Mouse (Mus musculus) midbrain, embryonic 15.5 days (tissue): ENCODE measurements around the gene Nol4l. TPM values are rescaled to one million over a fixed set of nuclear protein-coding genes. Genes with fewer than 3 reads are reported as not detected.
A peak's percentile ranks its signal among the peaks of the same experiment; 100 is the strongest.

Experiments used
- ATAC-seq: fragments of 200-750 bp; cut with Nextera tagmentation; replicated peaks from 2 replicates; pipeline ENCODE4 v1.8.0; 2017; ENCODE audit warnings: moderate TSS enrichment
- H3K27ac ChIP-seq: fragments of 300-500 bp; sonication (generic); 2 replicates; pipeline ENCODE4 v1.5.1; 2015; ENCODE audit warnings: mild to moderate bottlenecking, inconsistent platforms
- H3K27me3 ChIP-seq: fragments of 300-500 bp; sonication (generic); replicated peaks from 2 replicates; pipeline ENCODE4 v1.6.1; 2015; ENCODE audit warnings: inconsistent platforms
- H3K36me3 ChIP-seq: fragments of 300-500 bp; sonication (generic); replicated peaks from 2 replicates; pipeline ENCODE4 v1.6.1; 2015; ENCODE audit warnings: inconsistent platforms
- H3K4me1 ChIP-seq: fragments of 300-500 bp; sonication (generic); 2 replicates; pipeline ENCODE4 v1.6.1; 2015; ENCODE audit warnings: inconsistent platforms
- H3K4me2 ChIP-seq: fragments of 300-500 bp; sonication (generic); 2 replicates; pipeline ENCODE4 v1.6.1; 2015; ENCODE audit warnings: inconsistent platforms, mild to moderate bottlenecking, moderate library complexity
- H3K4me3 ChIP-seq: fragments of 300-500 bp; sonication (generic); 2 replicates; pipeline ENCODE4 v1.5.1; 2015; ENCODE audit warnings: mild to moderate bottlenecking, inconsistent platforms
- H3K9ac ChIP-seq: fragments of 300-500 bp; sonication (generic); 2 replicates; pipeline ENCODE4 v1.6.1; 2015; ENCODE audit warnings: mild to moderate bottlenecking, inconsistent platforms
- H3K9me3 ChIP-seq: fragments of 300-500 bp; sonication (generic); 2 replicates; pipeline ENCODE4 v1.6.1; 2016; ENCODE audit warnings: inconsistent platforms
- WGBS: fragments of 180-500 bp; shearing (Covaris S2); methylation state at CpG from one replicate; pipeline ENCODE4 v1.1.7; 2015; ENCODE audit warnings: mixed read lengths; 5-methylcytosine and 5-hydroxymethylcytosine counted together
- polyA plus RNA-seq: library from polyadenylated mRNA; unstranded; fragments of >200 nt; fragmentation: Nextera tagmentation; extraction: Ambion mirVana; gene quantifications from 2 replicates; pipeline ENCODE4 v1.2.1, GENCODE M21; 2015

The Nol4l gene
- polyA plus RNA-seq, 1 experiment from 2014 or later = 54.6 TPM

DNA sequence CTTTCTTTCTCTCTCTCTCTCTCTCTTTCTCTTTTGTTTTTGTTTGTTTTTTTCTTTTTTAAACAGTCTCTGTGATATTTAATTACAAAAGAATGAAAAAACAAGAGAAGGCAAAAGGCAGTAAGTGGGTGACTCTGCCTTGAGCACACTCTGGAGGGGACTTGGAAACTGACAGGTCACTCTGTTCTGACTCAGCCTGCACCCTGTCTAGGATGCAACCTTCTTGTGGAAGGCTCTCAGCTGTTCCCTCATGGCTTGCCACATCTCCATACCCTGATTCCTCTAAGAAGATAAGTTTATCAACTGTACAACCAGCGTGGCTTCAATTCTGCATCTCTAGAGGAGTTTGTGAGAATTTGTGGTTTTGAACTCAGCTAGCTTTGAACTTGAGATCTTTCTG, 62.4 kb downstream of the Nol4l start:
- no peak overlapping the region for H3K4me3 ChIP-seq
- no peak for ATAC-seq
- no peak overlapping the region for H3K27ac ChIP-seq
- no peaks in the 10 kb centered on the region for H3K9me3 ChIP-seq
- no peaks in the 10 kb centered on the region for H3K27me3 ChIP-seq
- H3K36me3 ChIP-seq = peaks cover 13% of the 10 kb centered on the region
- 82% methylated on average over 1 of the region's 1 CpGs for WGBS
- no peak overlapping the region for H3K4me2 ChIP-seq
- no peak overlapping the region for H3K9ac ChIP-seq
- peaks cover 12% of the 10 kb centered on the region for H3K4me1 ChIP-seq

DNA sequence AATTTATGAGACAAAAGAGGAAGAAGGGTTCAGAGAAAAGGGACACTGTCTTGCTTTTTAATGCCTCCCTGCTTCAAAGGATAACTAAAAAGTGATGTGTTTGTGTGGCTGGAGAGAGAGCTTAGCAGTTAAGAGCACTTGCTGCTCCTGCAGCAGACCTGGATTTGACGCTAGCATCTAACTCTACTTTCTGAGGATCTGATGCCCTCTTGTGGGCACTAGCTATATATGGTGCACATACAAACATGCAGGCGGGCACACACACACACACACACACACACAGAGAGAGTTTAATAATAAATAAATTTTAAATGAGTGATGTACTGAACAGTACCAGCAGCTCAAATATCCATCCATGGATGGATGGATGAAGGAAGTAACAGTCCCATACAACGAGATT, 66.5 kb downstream of the Nol4l start:
- Histone ChIP-seq H3K27ac (no peak overlapping the region), H3K9ac (no peak overlapping the region), H3K4me2 (no peak overlapping the region), H3K36me3 (peaks cover 13% of the 10 kb centered on the region), H3K4me1 (0 out of 2 replicates have a peak, but pooled peaks cover 4% of the 10 kb centered on the region), H3K27me3 (no peaks in the 10 kb centered on the region), H3K4me3 (no peak overlapping the region), H3K9me3 (no peaks in the 10 kb centered on the region)
- 69% methylated on average over 3 of the region's 3 CpGs for WGBS
- ATAC-seq = no peak

DNA sequence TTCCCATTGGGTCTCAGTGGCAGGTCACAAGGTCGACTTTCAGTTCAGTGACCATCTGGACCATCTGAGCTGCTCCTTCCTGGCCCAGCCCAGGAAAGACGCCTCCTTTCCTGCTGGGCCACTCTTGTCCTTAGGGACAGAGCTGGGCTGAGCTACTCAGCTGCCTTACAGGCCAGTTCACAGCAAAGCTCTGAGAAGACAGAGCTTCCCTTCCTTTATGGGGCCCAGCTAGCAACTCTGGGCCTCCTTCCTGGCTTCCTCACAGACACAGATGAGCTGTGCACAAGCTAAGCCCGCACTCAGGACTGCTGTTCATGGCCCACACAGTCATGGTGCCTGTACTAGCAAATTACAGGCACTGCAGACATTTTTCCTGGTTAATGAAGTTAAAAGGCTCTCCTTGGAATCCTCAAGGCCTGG, 71.7 kb downstream of the Nol4l start:
- 54% methylated on average over 3 of the region's 3 CpGs for WGBS
- Histone ChIP-seq H3K9ac (no peak overlapping the region), H3K4me2 (no peak overlapping the region), H3K27me3 (no peaks in the 10 kb centered on the region), H3K27ac (peak overlapping the region; percentile 61; the same call in 1 of the 2 replicates), H3K4me3 (no peak overlapping the region), H3K4me1 (peaks cover 15% of the 10 kb centered on the region; the same call in 1 of the 2 replicates), H3K36me3 (peaks cover 3% of the 10 kb centered on the region; the same call in 1 of the 2 replicates), H3K9me3 (no peaks in the 10 kb centered on the region)
- no peak for ATAC-seq

DNA sequence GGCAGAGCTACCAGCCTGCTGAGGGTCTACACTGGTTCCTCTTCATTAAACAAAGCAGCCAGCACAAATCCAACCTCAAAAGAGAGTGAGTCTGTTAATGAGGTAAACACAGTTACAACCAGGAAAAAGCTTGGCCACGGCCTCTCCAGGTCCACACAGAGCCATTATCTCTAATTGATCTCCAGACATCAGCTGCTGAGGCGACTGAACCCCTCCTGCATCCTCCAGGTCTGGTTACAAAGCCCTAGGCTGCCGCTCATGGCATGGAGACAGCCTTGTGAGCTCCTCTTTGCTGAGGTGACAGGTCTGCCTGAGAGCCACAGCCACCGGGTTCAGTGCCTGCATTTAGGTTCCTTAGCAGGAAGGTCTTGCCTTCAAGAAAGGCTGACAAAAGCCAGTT, 72.3 kb downstream of the Nol4l start:
- Histone ChIP-seq H3K36me3 (no peaks in the 10 kb centered on the region), H3K9ac (no peak overlapping the region), H3K4me3 (no peak overlapping the region), H3K9me3 (no peaks in the 10 kb centered on the region), H3K4me2 (no peak overlapping the region), H3K27ac (peak overlapping the region; percentile 61), H3K4me1 (peaks cover 15% of the 10 kb centered on the region; the same call in 1 of the 2 replicates), H3K27me3 (no peaks in the 10 kb centered on the region)
- ATAC-seq = 0 out of 2 replicates have a peak, but pooled peaks have one; percentile 20
- whole genome bisulfite sequencing = 19% methylated on average over 4 of the region's 4 CpGs

DNA sequence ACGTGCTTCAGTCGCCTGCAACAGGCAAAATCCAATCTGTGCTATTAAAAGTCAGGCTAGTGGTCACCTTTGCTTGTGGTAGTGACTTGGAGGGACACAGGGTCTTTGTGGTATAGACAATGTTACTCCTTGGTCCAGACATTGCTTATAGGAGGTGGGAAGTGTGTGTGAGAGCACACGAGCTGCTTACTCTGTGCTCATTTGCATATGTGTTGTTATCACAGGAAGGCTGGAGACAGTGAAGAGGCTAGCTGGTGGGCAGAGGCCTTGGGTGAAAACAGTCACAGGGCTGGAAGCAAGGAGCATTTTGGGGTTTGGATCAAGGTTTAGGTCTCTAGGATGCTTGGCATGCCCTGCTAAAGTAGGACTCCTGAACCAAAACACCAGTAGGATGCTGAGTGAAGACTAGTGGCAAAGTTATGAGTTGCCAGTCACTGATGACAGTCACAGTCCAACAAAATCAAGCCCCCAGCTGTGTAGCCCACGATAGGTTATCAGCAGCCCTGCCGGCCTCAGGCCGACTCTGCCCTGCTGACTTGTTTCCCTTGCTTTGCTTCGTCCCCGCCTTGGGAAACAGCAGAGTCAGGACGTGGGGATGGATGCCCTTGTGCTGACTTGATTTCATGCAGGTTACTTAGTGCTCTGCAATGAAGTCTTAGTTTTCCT, 74.8 kb downstream of the Nol4l start:
- no peak overlapping the region for H3K9ac ChIP-seq
- no peaks in the 10 kb centered on the region for H3K9me3 ChIP-seq
- no peaks in the 10 kb centered on the region for H3K27me3 ChIP-seq
- H3K27ac ChIP-seq = no peak overlapping the region
- 63% methylated on average over 9 of the region's 9 CpGs for WGBS
- no peaks in the 10 kb centered on the region for H3K36me3 ChIP-seq
- no peak overlapping the region for H3K4me2 ChIP-seq
- no peak for ATAC-seq
- peaks cover 11% of the 10 kb centered on the region; the same call in 1 of the 2 replicates for H3K4me1 ChIP-seq
- H3K4me3 ChIP-seq = no peak overlapping the region

DNA sequence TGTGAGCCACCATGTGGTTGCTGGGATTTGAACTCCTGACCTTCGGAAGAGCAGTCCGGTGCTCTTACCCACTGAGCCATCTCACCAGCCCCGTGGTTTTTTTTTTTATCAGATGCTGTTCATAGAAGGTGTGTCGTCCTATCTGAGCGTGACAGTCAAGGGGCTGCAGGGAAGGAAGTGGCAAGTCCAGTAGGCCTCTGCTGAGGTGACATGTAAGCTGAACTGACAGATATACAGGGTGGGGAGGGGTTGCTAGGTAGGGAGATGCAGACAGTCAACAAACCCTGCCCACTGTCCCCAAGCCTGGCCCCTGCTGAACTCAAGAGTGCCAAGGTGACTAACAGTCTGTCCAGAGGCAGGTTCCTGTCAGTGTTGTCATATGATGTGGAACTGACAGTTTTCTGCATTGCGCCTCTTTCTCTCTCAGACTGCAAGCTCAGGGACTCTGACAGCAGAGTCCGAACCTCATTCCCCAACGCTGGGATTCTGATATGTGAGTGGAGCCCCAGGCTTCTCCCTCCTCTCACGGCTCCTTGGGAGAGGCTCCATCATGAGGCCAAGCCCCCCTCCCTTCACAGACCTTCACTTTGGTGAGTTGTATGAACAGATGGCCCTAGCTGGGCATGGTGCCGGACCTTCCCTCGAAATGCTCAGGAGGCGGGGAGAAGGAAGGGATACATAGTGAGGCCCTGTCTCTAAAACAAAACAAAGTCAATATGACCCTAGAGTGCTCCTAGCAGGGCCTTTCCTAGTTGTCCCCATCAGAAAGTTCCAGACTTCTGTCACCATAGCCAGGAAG, 75.6 kb downstream of the Nol4l start:
- no peak overlapping the region for H3K27ac ChIP-seq
- no peak overlapping the region for H3K4me2 ChIP-seq
- H3K4me1 ChIP-seq = peaks cover 11% of the 10 kb centered on the region; the same call in 1 of the 2 replicates
- H3K4me3 ChIP-seq = no peak overlapping the region
- no peaks in the 10 kb centered on the region for H3K9me3 ChIP-seq
- no peaks in the 10 kb centered on the region for H3K36me3 ChIP-seq
- no peak overlapping the region for H3K9ac ChIP-seq
- ATAC-seq = no peak
- 79% methylated on average over 12 of the region's 12 CpGs for WGBS
- no peaks in the 10 kb centered on the region for H3K27me3 ChIP-seq

DNA sequence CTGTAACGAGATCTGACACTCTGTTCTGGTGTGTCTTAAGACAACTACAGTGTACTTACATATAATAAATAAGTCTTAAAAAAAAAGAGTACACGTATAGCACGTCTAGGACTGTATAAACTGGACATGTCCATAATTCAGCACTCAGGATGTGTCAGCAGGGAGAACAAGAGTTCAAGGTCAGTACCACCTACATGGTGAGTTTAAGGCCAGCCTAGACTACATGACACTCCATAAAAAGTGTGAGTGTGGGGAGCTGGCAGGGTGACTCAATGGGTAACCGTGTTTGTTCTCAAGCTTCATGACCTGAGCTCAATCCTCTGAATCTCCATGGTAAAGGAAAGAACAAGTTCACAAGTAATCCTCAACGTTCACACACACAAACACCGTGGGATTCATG, 81.3 kb downstream of the Nol4l start:
- Histone ChIP-seq H3K27me3 (no peaks in the 10 kb centered on the region), H3K27ac (no peak overlapping the region), H3K4me3 (no peak overlapping the region), H3K4me1 (peaks cover 11% of the 10 kb centered on the region), H3K36me3 (no peaks in the 10 kb centered on the region), H3K9ac (no peak overlapping the region), H3K4me2 (no peak overlapping the region), H3K9me3 (no peaks in the 10 kb centered on the region)
- 80% methylated on average over 6 of the region's 6 CpGs for WGBS
- no peak for ATAC-seq

DNA sequence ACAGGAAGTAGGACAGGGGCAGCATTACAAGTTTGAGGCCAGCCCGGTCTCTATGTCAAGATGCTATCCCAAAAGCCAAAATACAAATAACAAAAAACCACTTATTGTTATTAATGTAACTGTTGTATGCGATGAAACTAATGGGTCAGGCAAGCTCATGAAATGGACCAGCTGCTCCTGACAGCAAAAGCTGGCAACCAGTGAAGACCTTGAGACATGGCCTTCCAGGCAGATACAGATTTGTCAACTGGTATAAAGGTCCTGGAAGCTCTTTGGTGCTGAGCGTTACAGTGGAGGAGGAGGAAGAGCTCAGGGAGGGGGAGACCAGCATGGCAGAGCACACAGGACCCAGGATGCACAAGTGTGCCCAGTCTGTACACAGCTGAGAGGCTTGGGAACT, 82.1 kb downstream of the Nol4l start:
- peaks cover 16% of the 10 kb centered on the region for H3K4me1 ChIP-seq
- no peak for ATAC-seq
- H3K4me2 ChIP-seq = no peak overlapping the region
- no peaks in the 10 kb centered on the region for H3K27me3 ChIP-seq
- whole genome bisulfite sequencing = 94% methylated on average over 3 of the region's 3 CpGs
- H3K9ac ChIP-seq = no peak overlapping the region
- H3K27ac ChIP-seq = no peak overlapping the region
- H3K4me3 ChIP-seq = no peak overlapping the region
- H3K9me3 ChIP-seq = no peaks in the 10 kb centered on the region
- no peaks in the 10 kb centered on the region for H3K36me3 ChIP-seq

DNA sequence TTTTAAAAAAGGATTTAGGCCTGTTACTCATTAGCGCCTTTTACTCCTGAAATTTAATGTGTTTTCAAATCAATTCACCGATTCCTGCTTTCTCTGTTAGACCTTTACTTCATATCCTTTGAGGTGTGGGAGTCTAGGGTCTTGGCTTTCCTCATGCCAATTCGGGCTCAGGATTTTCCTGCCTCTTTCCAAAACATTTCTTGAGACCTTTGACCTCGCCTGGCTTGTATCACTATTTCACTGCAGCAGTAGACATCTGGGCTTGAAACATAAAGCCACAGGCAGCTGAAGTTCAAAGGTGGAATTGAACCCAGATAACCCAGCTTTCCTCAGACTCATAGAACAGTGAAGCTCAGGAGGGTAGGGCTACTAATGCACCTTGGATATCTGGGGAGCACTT, 83.3 kb downstream of the Nol4l start:
- Histone ChIP-seq H3K4me1 (peaks cover 28% of the 10 kb centered on the region), H3K36me3 (no peaks in the 10 kb centered on the region), H3K4me2 (peak overlapping the region; percentile 96; the same call in 1 of the 2 replicates), H3K27me3 (no peaks in the 10 kb centered on the region), H3K27ac (peak overlapping the region; percentile 99), H3K9ac (no peak overlapping the region), H3K9me3 (no peaks in the 10 kb centered on the region), H3K4me3 (peak overlapping the region; percentile 98; the same call in 1 of the 2 replicates)
- WGBS = 22% methylated on average over 4 of the region's 4 CpGs
- no peak for ATAC-seq

DNA sequence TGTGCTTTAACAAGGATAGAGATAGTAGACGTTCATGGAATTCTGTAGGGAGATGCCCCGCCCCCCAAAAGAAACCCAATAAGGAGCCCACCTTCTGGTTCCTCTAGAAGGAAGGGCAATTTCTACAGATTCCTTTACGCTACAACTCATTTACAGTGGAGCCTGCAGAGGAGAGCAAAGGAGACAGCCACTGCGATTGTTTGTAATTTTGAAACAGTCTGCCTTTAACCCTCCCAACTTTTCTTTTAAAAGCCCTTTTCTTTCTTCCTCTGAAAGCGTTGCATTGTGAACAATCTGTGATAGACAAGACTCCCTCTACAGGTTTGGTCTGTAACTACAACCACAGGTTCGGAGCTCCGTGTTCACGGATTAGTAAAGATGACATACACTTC, 83.8 kb downstream of the Nol4l start:
- Histone ChIP-seq H3K4me1 (peaks cover 33% of the 10 kb centered on the region), H3K4me3 (peak overlapping the region; percentile 98), H3K9me3 (no peaks in the 10 kb centered on the region), H3K36me3 (no peaks in the 10 kb centered on the region), H3K9ac (peak overlapping the region; percentile 54), H3K27me3 (no peaks in the 10 kb centered on the region), H3K27ac (peak overlapping the region; percentile 99), H3K4me2 (peak overlapping the region; percentile 96)
- WGBS = under 1% methylated on average over 8 of the region's 8 CpGs
- ATAC-seq = no peak

DNA sequence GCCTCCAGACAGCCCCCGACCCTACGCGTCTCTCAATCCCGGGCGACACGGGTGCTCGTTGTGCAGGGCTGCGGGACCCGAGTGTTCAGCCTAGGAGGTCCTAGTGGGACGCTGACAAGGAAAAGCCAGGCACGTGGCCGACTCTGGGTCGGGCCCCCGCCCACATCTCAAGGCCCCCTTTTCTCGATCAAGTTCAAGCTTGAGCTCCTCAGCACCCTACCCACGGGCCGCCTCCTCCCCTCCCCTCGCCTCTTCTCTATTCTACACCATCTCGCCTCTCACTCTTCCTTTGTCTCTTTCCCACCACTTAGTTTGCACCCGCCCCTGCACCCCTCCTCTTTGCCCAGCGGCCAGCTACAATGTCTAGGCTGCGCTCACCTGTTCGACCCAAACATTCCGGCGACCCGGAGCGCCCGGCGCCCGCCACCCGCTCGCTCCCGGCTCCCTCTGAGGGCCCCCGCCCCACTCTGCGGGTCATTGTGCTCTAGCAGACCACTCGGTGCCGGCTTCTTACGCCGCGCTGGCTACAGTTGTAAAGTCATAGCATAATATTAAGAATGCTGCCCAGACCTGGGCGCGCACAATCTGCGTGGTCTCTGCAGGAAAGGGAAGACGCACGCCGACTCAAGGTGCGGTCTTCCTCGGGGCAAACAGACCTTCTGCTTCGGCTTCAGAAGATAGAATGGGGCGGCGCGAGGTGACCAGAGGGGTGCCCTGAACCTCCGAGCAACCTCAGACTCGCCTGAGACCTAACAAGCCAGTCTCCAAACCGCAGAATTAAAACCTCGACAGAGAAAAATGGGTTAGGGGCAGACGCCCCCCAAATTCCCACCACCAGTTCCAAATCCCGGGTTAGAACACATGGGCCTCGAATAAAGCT, 84.4 kb downstream of the Nol4l start:
- H3K4me2 ChIP-seq = peak overlapping the region; percentile 96
- H3K27me3 ChIP-seq = no peaks in the 10 kb centered on the region
- no peaks in the 10 kb centered on the region for H3K9me3 ChIP-seq
- peaks cover 39% of the 10 kb centered on the region for H3K4me1 ChIP-seq
- H3K9ac ChIP-seq = peak overlapping the region; percentile 54
- H3K27ac ChIP-seq = peak overlapping the region; percentile 99
- ATAC-seq = peak; percentile 69
- no peaks in the 10 kb centered on the region for H3K36me3 ChIP-seq
- peak overlapping the region; percentile 98 for H3K4me3 ChIP-seq
- under 1% methylated on average over 58 of the region's 59 CpGs for WGBS
